Mouse (Mus musculus) cerebellum, adult 11 months (tissue): Measurements from ENCODE around the gene Agap2.

Experiments used
- DNase-seq: peaks from one replicate; pipeline ENCODE4 v3.0.0; 2022

Agap2 gene

DNA sequence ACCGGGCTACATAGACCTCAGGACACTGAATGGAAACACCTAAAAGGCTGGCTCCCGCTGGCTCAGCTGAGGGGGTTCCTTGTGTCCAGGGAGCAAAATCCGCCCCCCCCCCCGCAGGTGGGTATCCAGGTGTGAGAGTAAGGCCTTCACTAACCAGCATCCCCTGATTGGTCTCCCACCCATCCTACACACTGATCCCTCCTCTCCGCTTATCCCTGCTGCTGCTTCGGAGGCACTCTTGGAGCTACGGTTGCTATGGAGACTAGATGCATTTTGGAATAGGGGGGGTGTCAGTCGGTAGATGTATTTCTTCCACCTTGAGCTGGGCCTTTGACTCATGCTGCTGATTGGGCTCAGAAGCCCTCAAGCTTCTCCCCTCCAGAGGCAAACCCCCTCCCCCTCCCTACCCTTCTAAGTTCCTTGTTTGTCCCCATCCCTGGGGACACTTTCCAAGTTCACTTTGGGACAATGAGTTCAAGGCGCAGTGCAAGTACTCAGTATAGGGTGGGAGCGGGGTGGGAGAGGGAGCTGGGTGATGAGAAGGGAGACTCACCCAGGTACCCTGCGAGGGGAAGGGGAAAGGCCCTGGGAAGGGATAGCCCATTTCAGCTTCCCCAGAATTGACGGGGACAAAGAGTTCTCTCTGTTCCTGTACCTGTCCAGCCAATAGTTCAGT lies 3.1 kb downstream of the Agap2 start:
- DNase-seq, result no peak

DNA sequence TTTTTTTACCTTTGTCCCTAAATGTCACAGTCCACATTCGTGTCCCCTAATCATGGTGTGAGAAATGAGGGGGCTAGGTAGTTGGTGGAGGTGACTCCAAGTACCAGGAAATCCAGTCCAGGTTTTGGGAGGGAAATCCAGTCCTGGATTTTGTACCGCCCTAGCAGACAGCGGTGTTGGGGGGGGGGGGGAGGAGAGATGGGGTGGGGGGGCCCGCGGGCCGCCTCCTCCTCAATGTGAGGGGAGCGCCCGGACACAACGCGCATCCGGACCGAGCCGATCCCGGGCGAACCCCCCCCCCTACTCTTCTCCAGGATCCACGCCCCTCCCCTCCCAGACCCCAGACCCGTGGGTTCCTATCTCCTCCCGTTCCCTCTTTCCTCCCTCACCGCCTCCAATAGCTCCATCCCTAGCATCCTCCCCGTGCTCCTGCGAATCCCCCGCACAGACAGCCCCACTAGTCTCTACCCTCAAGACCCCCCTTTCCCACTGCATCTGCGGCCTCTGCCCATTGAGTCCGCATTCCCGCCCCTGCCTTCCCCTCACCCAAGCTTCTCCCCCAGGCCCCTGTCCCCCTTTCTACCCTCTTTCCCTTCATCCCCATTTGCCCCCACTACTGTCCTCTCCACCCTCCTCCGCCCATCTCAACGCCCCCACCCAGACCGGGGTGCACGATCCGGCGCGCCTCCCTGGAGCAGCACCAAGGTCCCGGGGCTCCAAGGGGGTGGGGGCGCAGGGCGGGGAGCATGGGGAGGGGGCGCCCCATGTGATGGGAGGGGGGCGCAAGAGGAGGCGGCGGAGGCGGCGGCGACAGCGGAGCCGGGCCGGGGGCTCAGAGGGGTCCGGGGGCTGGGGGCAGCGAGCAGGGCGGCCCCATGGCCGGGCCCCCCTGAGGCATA lies 3.8 kb downstream of the Agap2 start:
- no peak for DNase-seq

DNA sequence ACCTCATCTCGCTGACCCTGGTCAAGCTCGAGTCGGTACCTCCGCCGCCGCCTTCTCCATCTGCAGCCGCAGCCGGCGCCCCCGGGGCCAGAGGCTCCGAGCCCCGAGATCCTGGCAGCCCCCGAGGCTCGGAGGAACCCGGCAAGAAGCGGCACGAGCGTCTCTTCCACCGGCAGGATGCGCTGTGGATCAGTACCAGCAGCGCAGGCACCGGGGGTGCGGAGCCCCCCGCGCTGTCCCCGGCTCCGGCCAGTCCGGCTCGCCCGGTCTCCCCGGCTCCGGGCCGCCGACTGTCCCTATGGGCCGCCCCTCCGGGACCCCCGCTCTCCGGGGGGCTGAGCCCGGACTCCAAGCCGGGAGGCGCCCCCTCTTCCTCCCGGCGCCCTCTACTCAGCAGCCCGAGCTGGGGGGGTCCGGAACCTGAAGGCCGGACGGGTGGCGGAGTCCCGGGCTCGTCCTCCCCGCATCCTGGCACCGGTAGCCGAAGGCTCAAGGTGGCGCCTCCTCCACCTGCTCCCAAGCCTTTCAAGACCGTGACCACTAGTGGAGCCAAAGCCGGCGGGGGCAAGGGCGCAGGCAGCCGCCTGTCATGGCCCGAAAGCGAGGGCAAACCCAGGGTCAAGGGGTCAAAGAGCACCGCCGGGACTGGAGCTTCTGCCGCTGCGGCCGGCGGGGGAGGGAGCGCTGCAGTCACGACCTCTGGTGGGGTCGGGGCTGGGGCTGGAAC lies 4.7 kb downstream of the Agap2 start:
- DNase-seq, result peak; percentile 70

DNA sequence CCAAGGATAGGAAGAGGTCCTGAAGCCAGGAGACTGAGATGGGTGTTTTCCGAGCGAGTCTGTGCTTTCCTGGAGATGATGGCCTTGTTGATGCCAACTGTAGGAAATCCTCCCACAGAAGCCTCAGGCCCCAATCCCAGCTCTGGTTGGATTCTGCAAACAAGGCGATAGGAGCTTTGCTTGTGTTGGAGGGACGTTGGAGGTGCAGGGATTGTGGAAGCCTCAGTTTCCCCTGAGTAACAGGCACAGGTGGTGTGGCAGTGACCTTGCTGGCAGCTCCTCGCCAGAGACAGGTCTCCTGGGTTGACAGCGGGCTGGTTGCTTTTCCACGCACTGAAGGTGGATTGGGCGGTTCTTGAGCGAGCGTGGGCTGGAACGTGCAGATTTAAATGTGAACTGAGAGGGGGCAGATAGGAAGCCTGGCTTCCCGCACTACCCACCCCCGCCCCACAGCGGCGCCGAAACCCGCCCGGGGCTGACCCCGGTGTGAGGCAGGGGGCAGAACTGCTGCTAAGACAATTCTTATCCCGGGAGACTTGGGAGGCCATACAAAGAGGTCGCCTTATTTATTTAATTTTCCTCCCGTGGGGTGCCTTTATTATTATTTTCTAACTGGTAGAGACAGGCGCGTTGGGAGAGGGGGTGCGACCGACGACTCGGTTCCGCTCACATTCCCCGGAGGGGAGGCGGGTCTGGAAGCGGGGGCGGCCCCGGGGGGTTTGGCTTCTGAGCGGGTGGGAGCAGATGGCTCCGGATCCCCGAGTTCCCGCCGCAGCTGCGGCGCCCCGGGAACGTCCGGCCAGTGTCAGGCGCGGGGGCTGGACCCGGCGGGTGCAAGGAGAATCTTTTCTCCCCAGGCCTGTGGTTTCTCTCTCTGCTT lies 6.1 kb downstream of the Agap2 start:
- no peak for DNase-seq

DNA sequence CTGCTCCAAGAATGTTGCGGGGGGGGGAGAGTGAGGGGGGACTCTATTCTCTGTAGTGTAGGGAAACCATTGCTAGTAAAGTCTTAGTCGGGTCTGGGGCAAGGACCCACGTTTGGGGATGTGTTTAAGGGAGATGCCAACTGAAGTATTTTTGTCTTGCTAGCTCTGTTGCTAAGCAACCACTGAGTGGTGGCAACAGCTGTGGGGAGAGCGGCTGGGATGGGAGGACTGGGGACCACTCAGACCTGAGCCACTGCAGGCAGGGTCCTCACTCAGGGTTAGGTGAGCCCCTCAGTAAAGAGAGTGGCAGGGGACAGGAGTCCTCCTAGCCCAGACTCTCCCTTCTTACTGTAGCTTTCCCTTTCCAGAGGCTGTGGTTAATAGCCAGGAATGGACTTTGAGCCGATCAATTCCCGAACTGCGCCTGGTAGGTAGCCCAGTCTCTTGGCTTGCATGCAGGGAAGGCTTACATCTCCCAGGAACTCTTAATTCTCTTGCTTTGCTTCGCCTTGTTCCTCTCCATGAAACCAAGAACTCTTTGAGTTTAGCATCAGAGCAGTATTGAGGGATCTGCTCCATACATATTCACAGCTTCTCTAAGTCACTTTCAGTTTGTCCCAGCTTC lies 7.0 kb downstream of the Agap2 start:
- DNase-seq, result no peak

DNA sequence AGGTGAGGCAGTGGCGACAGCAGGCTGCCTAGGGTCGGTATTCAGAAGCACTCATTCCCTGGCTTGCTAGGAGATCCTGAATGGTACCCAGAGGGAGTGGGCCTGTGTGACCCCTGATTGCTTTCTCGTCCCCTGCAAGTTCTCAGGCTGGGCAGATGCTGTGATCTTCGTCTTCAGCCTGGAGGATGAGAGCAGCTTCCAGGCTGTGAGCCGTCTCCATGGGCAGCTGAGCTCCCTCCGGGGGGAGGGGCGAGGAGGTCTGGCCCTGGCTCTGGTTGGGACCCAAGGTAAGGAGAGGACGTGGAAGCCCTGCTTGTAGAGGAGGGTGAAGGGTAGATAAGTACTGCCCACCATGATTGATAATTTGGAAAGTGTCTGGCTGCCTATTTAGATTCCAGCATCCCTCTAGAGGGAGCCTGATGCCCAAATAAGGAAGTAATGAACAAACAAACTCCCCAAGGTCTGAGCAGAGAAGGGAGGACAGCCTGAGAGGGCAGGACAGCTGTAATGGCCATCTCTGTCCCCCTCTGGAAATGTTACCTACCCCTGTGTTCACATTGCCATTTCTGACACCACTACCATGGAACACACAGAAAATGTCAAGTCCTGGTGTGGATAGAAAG lies 8.3 kb downstream of the Agap2 start:
- DNase-seq, result no peak

DNA sequence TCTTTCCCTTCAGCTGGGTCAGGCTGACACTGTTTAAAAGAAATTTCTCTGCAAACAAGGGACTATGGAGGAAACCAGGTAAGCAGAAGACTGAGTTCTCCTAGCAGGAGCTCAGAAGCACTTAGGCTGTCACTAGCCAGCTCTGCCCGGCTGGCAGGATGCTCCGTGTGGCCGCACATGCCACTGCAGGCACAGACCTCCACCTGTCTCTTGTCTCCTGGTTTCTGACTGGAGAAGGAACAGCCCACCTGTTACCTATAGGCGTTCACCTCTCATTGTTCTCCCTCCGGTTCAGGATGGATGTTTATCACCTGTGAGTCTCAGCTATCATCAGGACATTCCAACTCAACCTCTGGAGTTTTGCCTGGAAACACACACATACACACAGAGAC lies 8.8 kb downstream of the Agap2 start:
- no peak for DNase-seq

DNA sequence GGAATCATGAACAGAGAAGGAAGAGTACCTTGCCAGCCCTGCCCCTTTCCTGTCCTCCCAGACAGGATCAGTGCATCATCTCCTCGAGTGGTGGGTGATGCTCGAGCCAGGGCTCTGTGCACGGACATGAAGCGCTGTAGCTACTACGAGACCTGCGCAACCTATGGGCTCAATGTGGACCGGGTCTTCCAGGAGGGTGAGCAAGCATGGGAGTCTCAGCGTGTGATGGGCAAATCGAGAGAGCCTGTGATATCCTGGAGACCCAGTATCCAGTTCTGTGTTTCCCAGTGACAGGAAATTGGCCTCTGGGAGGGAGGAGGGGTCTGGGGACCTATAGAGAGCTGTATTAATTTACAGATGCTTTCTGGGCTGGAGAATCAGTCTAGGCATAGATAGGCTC lies 10.0 kb downstream of the Agap2 start:
- DNase-seq, result no peak

DNA sequence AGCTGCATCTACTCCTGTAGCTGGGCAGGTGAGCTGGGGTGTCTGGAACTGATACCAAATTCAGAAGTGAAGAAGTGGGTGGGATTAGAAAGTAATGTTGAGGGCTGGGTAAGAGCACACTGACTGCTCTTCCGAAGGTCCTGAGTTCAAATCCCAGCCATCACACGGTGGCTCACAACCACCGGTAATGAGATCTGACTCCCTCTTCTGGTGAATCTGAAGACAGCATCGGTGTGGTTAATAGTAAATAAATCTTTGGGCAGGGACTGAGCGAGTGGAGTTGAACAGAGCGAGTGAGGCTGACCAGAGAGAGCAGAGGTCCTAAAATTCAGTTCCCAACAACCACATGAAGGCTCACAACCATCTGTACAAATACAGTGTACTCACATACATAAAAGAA lies 10.5 kb downstream of the Agap2 start:
- no peak for DNase-seq

DNA sequence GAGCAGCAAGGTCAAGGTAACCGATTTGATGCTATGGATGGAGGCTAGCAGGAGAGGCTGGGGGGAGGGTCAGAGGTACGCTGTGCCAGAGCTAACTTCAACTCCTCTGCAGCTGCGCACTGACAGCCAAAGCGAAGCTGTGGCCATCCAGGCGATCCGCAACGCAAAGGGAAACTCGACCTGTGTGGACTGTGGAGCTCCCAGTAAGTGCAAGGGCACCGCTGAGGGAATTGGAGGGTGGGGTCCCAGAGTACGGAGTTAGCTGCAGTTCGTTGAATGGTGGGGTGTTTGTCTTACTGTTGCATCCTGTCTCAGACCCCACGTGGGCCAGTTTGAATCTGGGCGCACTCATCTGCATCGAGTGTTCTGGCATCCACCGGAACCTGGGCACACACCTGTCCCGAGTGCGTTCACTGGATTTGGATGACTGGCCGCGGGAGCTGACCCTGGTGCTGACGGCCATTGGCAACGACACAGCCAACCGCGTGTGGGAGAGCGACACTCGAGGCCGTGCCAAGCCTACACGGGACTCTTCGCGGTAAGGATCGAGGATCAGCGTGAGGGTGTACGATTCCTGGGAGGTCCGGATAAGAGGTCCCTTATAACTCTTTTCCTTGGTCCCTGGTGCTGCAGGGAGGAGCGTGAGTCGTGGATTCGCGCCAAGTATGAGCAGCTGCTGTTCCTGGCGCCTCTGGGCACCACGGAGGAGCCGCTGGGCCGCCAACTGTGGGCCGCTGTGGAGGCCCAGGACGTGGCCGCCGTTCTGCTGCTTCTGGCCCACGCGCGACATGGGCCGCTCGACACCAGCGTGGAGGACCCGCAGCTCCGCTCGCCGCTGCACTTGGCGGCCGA lies 15.7 kb downstream of the Agap2 start:
- DNase-seq, result no peak

DNA sequence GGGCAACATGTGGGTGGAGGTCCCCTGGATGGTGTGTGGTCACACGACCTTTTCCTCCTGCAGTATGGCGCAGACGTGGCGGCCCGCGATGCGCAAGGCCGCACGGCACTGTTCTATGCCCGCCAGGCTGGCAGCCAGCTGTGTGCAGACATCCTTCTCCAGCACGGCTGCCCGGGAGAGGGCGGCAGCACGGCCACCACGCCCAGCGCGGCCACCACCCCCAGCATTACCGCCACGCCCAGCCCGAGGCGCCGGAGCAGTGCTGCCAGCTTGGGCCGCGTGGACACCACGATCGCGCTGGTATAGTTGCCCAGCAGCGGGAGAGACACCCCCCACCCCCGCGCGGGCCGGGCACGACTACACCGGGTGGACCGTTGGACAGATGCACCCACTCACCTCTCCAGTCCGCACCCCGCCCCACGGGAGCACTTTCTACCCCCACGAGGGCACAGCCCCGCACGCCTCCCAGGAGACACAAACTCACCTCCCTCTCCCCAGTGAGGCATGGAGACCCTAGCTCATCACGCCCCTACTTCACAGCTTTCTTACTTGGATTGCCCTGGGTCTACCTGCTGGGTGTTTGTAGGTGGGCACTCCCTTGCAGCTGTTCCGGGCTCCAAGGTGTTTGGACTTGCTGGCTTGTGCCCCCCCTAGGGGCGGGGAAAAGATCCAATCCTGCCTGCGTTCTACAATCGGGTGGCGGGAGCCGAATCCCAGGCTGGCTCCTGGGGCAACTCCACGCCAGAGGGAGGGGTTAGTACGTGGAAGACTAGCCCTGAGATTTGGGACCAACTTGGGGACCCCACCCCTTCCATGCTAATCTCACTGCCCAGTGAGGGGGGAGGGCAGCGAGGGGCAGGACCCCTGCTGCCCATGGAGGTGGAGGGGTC lies 16.7 kb downstream of the Agap2 start:
- no peak for DNase-seq

DNA sequence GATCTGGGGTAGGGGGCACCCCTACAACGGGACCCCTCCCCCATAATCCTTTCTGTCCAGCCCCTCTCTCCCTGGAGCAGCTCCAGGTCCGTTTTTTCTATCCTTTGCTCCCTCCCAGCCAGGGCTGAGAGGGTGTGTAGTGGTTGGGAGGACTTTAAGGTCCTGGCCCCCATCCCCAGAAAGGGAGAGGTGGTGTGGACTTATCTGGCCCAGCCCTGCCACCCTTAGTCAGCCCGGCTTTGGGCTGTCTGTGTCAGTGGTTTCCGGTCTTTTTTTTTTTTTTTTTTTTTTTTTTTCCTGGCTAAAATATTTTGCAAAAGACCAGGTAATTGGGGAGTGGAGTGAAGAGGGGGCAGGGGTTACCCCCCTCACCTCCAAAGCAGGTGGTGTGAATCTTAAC lies 17.7 kb downstream of the Agap2 start:
- DNase-seq, result no peak

DNA sequence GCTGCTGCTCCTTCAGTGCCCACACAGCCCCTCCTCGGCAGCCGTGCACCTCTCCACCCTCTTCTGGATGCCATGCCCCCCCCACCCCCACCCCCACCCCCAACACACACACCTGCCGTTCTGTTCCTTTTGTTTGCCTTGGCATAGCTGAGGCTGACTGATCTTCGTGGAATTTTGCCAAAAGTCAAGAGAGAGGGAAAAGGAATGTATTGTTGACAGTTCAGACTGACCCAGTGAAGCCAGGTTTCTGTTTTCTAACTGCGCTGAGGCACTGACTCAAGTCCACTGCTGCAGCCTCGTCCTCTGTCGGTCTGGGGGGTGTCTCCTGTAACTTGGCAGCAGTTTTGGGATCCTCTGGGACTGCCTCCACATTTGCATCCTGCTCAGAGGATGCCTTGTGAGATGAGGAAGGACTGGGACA lies 19.3 kb downstream of the Agap2 start:
- DNase-seq, result no peak

DNA sequence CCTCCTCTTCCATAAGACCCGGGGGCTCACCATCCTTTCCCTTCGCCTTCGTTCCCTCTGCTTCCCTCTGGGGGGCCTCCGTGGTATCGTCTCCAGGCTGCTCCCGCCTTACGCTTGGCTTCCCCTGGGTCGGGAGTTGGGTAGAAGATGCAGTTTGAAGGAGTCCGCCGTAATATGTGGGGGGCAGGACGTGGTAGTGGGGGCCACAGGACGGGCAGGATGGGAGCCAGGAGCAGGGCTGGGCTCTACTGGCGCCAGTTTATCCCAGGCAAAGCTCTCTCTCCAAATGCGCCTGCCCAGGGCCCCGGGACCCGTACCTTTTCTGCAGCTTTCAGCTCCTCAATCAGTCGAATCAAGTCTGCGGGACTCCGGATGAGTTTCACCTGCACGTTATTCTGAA lies 23.4 kb downstream of the Agap2 start:
- no peak for DNase-seq

DNA sequence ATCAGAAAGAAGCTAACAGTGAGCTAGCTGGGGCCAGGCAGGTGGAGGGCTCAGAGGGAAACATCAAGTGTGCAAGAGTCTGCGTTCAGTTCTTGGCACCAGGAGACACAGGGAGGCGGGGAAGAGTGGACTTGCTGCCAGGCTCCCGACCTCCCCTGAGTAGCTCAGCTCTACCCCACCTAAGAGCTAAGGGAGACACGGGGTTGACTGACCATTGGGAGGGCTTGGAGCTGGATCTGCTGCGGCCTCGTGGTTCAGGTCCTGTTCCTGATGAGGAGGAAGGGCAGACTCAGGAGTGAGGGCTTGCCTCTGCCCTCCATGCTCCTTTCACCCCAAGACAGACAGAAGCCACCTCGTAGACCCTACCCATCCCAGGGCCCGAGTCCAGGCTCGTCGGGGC lies 24.1 kb downstream of the Agap2 start:
- no peak for DNase-seq

DNA sequence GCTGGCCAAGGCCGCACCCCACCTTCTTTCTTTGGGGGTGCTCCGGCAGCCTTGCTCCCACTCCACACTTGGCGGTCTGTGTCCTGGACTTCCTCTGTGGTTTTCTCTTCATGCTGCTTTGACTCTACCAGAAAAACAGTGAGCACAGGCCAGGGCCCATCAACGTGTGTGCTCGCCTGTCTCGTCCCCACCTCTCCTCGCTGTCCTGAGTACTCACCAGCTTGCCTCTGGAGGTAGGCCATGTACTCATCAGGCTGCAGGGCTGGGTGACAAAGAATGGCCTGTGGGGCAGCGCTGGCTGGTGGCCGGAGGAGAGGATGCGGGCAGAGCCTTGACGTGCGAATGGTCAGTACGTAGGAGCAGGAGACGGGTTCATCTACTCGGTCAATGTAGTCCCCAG lies 24.8 kb downstream of the Agap2 start:
- no peak for DNase-seq

DNA sequence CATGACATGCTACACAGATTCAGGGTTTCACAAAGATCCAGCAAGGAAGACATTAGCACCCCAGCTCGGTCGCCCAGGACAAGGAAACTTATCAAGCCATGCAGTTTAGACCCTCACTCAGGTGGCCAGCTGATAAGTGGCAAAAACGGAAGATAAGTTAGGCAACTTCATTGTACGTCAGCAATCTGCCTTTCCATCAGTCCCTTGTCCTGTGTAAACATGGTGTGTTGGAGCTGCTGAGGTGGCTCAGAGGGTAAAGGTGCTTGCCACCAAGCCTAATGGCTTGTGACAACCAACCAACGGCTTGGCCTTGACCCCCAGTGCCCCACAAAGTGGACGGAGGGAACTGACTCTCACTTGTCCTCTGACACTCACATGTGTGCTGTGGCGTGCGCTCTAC lies 25.3 kb downstream of the Agap2 start:
- DNase-seq, result no peak

DNA sequence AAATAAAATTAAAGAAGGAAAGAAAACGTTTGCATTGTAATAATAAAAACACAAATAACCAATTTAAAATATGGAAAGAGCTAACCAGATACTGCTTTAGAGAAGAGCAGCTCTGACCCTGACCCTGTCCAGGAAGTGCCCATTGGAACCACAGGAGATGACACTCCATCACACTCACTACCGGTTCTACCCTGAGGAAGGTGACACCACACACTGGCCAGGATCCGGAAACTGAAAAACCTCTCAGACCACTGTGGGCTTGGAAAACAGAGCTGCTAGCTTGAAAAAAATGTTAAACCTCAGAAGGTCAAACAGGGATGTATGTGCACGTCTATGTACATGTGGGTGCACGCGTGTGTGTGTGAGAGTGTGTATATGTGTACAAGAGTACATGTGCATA lies 26.1 kb downstream of the Agap2 start:
- DNase-seq, result no peak

DNA sequence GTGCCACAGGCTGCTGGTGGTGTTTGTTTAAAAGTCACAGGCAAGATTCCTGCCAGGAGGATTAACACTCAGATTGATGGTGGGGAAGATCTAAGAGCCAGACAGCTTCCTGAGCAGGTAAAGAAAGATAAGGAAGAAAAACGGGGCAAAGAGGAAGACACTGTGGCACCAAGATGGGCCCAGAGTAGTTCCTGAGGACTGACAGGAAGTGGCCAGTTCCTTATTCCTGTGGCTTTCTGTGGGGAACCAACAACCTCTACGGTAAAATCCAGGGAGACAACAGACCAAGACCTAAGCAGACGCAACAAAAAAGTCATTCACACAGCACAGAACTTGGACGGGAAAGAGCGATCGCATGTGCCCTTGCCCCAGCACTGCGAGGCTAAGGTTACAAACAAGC lies 28.5 kb downstream of the Agap2 start:
- no peak for DNase-seq
